Mouse (Mus musculus) stomach, postnatal 0 days (tissue): ENCODE results near the gene Prrx2. TPM values are rescaled to one million over a fixed set of nuclear protein-coding genes. Genes with fewer than 3 reads are reported as not detected.

ENCODE experiments used
- ATAC-seq: fragments of 200-750 bp; cut with Nextera tagmentation; 2 replicates; pipeline ENCODE4 v1.8.0; 2017; ENCODE audit not compliant: low FRiP score, low TSS enrichment
- DNase-seq: peaks from one replicate; pipeline ENCODE4 v3.0.0-alpha.2; 2016; ENCODE audit warnings: low spot score
- H3K27ac ChIP-seq: fragments of 300-500 bp; sonication (generic); replicated peaks from 2 replicates; pipeline ENCODE4 v1.5.1; 2014; ENCODE audit warnings: mild to moderate bottlenecking, control low read depth
- H3K27me3 ChIP-seq: fragments of 300-500 bp; sonication (generic); 2 replicates; pipeline ENCODE4 v1.6.1; 2014; ENCODE audit warnings: low read length; ENCODE audit not compliant: control insufficient read depth, insufficient read depth
- H3K36me3 ChIP-seq: fragments of 300-500 bp; sonication (generic); 2 replicates; pipeline ENCODE4 v1.6.1; 2014; ENCODE audit warnings: low read length, mixed read lengths; ENCODE audit not compliant: control insufficient read depth, insufficient read depth
- H3K4me1 ChIP-seq: fragments of 300-500 bp; sonication (generic); replicated peaks from 2 replicates; pipeline ENCODE4 v1.6.1; 2014; ENCODE audit warnings: antibody characterized with exemption; ENCODE audit not compliant: control insufficient read depth, insufficient read depth
- H3K4me2 ChIP-seq: fragments of 300-500 bp; sonication (generic); replicated peaks from 2 replicates; pipeline ENCODE4 v1.6.1; 2014; ENCODE audit warnings: low read depth, mild to moderate bottlenecking, control low read depth, moderate library complexity
- H3K4me3 ChIP-seq: fragments of 300-500 bp; sonication (generic); 2 replicates; pipeline ENCODE4 v1.5.1; 2014; ENCODE audit warnings: low read depth, low read length, control low read depth
- H3K9ac ChIP-seq: fragments of 300-500 bp; sonication (generic); 2 replicates; pipeline ENCODE4 v1.6.1; 2014; ENCODE audit warnings: mild to moderate bottlenecking, low read length, control low read depth, mixed read lengths
- H3K9me3 ChIP-seq: fragments of 300-500 bp; sonication (generic); 2 replicates; pipeline ENCODE4 v1.6.1; 2016; ENCODE audit warnings: low read length; ENCODE audit not compliant: control insufficient read depth
- CTCF ChIP-seq: IDR thresholded peaks from 2 replicates; pipeline ENCODE4 v1.5.1; 2016; ENCODE audit warnings: antibody characterized with exemption, low read depth, mild to moderate bottlenecking, moderate library complexity
- EP300 ChIP-seq: optimal IDR thresholded peaks from 2 replicates; pipeline ENCODE3; 2016; ENCODE audit warnings: antibody characterized with exemption
- WGBS: fragments of 180-500 bp; shearing (Covaris S2); extraction: QIAGEN DNeasy Blood & Tissue Kit; methylation state at CpG from one replicate; pipeline ENCODE4 v1.1.7; 2014; 5-methylcytosine and 5-hydroxymethylcytosine counted together
- polyA plus RNA-seq: library from polyadenylated mRNA; unstranded; fragments of >200 nt; fragmentation: Nextera tagmentation; extraction: Ambion mirVana; gene quantifications from 2 replicates; pipeline ENCODE4 v1.2.1, GENCODE M21; 2015

Gene Prrx2
- polyA plus RNA-seq, 1 experiment from 2014 or later, result 1.8 TPM

- WGBS, result 7% methylated on average over 3 of the region's 3 CpGs
- H3K9ac ChIP-seq, result no peak overlapping the region
- ATAC-seq (peak; percentile 28; the same call in 1 of the 2 replicates), DNase-seq (peak; percentile 50)
- no peaks in the 10 kb centered on the region for H3K9me3 ChIP-seq
- no peak overlapping the region for H3K27ac ChIP-seq
- H3K27me3 ChIP-seq, result no peaks in the 10 kb centered on the region
- H3K36me3 ChIP-seq, result no peaks in the 10 kb centered on the region
- H3K4me1 ChIP-seq, result no peaks in the 10 kb centered on the region
- no peak overlapping the region for H3K4me2 ChIP-seq
- no peak overlapping the region for H3K4me3 ChIP-seq
- TF ChIP-seq EP300, result no peak
- TF ChIP-seq CTCF, result peak; percentile 87
Measured at GRCm38 (mm10) chr2:30891002-30891401, 56.2 kb downstream of the Prrx2 start.

DNA sequence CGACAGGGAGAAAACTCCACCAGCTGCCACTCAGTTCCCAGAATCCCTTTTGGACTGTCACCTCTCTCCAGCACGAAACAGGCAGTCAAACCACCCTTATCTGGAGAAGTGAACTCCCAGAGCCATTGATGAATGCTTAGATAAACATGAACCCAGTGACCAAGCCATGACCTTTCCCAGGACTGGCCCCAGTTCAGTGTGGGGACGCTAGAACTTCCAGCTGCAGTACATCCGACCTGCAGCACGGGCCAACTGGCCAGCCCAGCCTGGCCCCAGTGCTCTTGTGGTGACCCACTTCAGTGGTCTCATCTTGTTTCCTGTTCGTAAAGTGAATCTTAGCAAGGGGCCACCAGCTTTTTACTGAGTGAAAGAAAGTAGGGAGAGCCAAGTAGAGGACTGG lies 58.6 kb downstream of the Prrx2 start:
- no peak overlapping the region for H3K9ac ChIP-seq
- WGBS, result 22% methylated on average over 6 of the region's 6 CpGs
- H3K4me1 ChIP-seq, result no peaks in the 10 kb centered on the region
- no peak for ATAC-seq
- H3K36me3 ChIP-seq, result no peaks in the 10 kb centered on the region
- TF ChIP-seq EP300 (no peak), CTCF (no peak)
- no peak for DNase-seq
- no peak overlapping the region for H3K27ac ChIP-seq
- no peak overlapping the region for H3K4me3 ChIP-seq
- no peaks in the 10 kb centered on the region for H3K9me3 ChIP-seq
- no peak overlapping the region for H3K4me2 ChIP-seq
- no peaks in the 10 kb centered on the region for H3K27me3 ChIP-seq

DNA sequence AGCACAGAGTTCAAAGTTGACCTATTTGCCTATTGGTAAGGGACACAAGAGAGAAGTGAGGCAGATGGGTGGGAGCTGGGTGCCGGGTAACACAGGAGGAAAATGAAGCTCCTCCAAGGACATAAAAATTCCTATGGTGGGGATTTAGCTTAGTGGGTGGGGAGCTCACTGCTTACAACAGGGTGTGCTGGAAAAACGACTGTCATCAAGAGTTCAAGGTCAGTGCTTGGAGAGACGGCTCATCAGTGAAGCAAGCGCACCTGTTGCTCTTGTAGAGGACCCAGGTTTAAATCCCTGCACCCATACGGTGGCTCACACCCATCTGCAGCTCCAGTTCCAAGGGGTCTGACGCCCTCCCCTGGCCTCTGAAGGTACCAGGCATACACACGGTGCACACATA lies 59.2 kb downstream of the Prrx2 start:
- ATAC-seq (no peak), DNase-seq (no peak)
- no peaks in the 10 kb centered on the region for H3K9me3 ChIP-seq
- no peaks in the 10 kb centered on the region for H3K36me3 ChIP-seq
- H3K27ac ChIP-seq, result no peak overlapping the region
- H3K27me3 ChIP-seq, result no peaks in the 10 kb centered on the region
- no peak overlapping the region for H3K4me2 ChIP-seq
- no peak overlapping the region for H3K4me3 ChIP-seq
- 77% methylated on average over 7 of the region's 7 CpGs for WGBS
- no peaks in the 10 kb centered on the region for H3K4me1 ChIP-seq
- H3K9ac ChIP-seq, result no peak overlapping the region
- TF ChIP-seq CTCF (no peak), EP300 (no peak)

DNA sequence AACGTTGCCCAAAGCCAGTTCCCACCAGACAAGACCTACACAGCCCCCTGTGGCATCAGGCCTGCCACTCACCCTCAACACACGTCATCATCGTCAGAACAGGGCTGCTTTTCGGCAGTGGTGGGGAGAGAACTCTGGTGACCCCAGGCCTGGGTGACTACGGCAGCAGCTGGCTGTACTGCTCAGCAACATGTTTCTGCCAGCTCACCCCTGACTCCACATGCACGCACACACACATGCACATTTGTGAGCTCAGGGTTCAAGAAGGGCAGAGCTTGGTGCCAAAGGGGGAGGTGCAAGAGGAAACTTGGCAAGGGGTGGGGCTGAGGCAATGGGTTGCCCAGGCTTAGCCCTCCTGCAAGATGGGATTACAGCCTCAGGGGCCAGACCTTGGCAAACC lies 62.5 kb downstream of the Prrx2 start:
- ATAC-seq (peak; percentile 22; the same call in 1 of the 2 replicates), DNase-seq (no peak)
- Histone ChIP-seq H3K9ac (no peak overlapping the region), H3K27me3 (no peaks in the 10 kb centered on the region), H3K4me2 (no peak overlapping the region), H3K4me3 (no peak overlapping the region), H3K9me3 (no peaks in the 10 kb centered on the region), H3K4me1 (peaks cover 4% of the 10 kb centered on the region), H3K27ac (0 out of 2 replicates have a peak overlapping the region, but pooled peaks have one; percentile 24), H3K36me3 (no peaks in the 10 kb centered on the region)
- 32% methylated on average over 6 of the region's 6 CpGs for WGBS
- TF ChIP-seq EP300 (no peak), CTCF (no peak)

GRCm38 (mm10) chr2:30899397-30900069 lies 64.8 kb downstream of the Prrx2 start:
- WGBS, result 61% methylated on average over 14 of the region's 14 CpGs
- Histone ChIP-seq H3K9me3 (no peaks in the 10 kb centered on the region), H3K4me2 (no peak overlapping the region), H3K27ac (0 out of 2 replicates have a peak overlapping the region, but pooled peaks have one; percentile 61), H3K4me3 (no peak overlapping the region), H3K27me3 (no peaks in the 10 kb centered on the region), H3K36me3 (no peaks in the 10 kb centered on the region), H3K4me1 (peaks cover 5% of the 10 kb centered on the region), H3K9ac (no peak overlapping the region)
- no peak for TF ChIP-seq EP300
- TF ChIP-seq CTCF, result no peak
- DNase-seq (no peak), ATAC-seq (no peak)

DNA sequence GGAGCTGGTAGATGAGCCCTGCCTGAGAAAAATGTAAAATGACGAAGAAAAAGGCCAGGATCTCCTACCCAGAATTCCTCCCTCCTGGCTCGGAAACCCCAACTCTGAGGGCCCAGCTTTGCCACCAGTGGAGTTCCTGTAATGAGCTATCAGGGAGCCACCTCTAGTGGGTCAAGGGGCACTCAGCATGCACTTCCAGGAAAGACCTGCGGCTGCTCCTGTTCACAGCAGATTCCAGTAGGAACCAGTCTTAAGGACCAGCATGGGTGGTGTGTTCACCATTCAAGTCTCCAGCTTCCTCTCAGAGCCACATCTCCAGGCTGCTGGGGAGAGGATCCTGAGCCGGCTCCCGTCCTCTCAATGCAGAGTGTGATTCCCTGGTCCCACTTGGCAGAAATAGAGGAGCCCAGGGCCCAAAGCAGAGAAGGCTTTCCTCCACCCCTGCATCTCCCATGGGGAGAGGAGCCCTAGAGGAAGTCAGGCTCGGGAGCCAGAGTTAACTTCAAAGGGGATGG lies 66.9 kb downstream of the Prrx2 start:
- peak; percentile 80 for ATAC-seq
- H3K4me3 ChIP-seq, result peak overlapping the region; percentile 43
- peak; percentile 61 for DNase-seq
- peak overlapping the region; percentile 61 for H3K4me2 ChIP-seq
- H3K27me3 ChIP-seq, result no peaks in the 10 kb centered on the region
- peak overlapping the region; percentile 65 for H3K9ac ChIP-seq
- no peak for TF ChIP-seq EP300
- 0 out of 2 replicates have a peak, but pooled peaks have one; percentile 9 for TF ChIP-seq CTCF
- H3K9me3 ChIP-seq, result no peaks in the 10 kb centered on the region
- H3K27ac ChIP-seq, result peak overlapping the region; percentile 74
- 47% methylated on average over 6 of the region's 6 CpGs for WGBS
- H3K36me3 ChIP-seq, result no peaks in the 10 kb centered on the region
- H3K4me1 ChIP-seq, result peaks cover 5% of the 10 kb centered on the region
